Mouse (Mus musculus): ENCODE measurements around the gene H1foo.
A peak's percentile ranks its signal among the peaks of the same experiment; 100 is the strongest.

Gene H1foo

DNA sequence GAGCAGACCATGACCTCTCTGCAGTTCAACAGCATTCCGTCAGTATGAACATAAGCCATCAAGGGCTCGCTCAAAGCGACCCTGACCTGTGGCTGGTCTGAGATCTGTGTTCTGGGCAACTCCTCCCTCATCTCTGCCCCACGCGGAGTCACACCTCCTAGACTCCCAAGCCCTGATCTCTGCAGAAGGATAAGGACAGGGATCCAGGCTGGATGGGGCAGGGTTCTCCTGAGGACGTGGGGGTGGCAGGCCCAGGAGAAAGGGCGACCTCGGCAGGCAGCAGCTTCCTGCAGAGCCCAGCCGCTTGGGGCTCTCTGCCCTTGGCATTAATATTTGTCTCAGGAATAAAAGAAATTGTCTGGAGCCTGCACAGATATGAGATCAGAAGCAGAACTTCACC is 40.9 kb downstream of the H1foo start:
- DNase-seq (ENCODE audit: low read depth, low spot score), result no peak

DNA sequence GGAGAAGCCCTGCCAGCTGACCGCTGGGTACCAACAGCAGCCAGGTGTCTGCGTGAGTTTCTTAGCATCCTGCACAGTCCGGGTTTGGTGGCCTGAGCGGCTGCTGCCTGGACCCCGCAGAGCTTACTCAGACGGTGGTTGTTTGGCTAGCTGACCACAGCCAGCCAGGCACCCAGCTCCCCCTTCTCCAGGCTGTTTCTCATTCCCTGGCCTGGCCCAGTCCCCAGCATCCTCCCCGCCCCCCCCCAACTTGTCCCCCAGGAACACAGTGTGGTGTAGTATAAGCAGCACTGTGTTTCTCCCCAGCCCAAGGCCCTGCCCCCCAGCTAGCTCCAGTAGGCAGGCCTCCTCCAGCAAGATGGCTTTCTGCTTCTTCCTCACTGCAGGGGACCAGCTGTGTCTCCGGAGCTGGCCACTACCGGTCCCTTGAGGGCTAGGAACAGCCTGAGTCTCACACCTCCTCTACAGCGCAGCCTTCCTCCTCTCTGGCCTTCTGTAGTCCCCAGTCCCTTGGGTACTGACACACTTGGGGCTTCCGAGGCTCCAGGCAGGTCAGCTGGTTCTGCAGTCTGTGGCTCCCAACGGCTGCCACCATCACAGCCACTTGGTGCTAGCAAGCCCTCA is 41.8 kb downstream of the H1foo start:
- DNase-seq (ENCODE audit: low read depth, low spot score), result no peak

DNA sequence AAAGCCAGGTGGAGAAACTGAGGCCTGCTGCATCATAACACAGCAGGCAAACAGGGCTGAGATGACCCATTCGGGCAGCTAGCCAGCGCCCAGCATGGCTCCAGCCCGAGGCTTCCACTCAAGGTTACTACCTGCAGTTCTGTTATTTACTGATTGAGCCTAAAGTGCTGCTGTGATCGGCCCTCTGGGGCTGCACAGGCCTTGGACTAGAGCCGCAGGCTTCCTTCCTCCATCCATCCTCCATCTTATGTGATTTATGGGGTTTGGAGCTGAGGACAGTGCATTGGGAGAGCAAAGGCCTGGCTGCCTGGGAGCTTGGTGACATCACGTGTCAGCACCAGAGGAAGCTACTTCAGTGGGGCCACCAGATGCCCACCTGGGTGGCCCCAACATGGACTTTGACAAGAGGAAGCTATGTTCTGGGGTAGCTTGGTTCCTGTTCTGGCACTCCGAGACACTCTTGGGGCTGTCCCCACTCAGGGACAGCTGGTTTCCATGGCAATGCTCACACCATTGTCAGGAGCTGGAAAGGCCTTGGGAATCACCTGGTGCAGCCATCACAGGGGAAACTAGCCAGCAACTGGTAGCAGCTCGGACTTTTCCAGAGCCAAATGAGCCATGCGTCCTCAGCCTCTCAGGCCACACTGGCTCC is 42.5 kb downstream of the H1foo start:
- DNase-seq (ENCODE audit: low read depth, low spot score), result peak; percentile 73

DNA sequence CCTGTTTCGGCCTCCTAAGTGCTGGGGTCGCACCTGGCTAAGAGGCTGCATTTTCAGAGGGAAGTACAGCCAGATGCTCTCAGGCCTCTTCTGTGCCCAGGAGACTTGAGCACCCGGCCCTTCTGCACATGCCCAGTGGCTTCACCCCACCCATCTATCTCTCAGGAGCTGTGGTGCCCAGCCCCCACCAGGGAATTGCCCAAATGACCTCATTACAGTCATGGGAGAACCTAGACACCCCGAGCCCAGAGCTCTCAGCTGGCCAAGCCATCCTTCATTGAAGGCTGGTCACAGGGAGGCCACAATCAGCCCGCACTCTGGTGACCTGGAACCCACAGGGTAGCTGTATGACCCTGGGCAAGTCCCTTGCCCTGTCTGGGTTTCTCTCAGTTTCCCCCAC is 44.3 kb downstream of the H1foo start:
- no peak for DNase-seq (ENCODE audit: low read depth, low spot score)

DNA sequence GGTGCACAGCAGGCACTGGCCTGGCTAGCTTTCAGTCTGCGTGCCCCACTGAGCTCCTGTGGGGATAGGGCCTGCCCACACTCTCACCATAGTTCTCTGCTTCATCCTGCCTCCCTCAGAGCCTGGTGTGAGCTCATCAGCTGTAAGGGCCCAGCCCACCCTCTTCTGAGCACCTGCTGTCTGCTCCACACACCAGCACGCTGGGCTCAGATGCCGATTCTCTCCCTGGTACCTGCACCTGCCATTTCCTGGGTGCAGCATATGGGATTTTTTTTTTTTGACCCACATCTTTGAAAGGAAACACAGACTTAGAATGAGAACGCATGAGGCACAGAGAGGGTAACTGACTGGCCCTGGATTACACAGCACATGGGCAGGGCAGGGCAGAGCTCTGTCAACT is 44.9 kb downstream of the H1foo start:
- DNase-seq (ENCODE audit: low read depth, low spot score), result peak; percentile 88

DNA sequence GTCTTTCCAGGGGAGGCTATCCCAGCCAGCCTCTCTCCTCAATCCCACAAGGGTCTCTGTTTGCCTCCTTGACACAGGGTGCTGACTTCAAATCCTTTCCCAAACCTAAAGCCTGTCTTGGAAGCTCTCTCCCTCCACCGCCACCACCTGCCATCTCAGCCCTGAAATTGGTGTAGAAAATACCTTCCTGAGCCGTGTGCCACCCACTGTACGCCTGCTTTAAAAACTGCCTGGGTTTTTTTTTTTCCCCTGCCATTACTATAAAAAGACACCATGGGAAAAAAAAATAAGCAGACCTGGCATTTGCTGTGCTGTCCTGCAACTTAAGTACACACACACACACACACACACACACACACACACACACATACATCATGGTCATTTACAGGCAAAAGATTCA is 45.3 kb downstream of the H1foo start:
- peak; percentile 71 for DNase-seq (ENCODE audit: low read depth, low spot score)

DNA sequence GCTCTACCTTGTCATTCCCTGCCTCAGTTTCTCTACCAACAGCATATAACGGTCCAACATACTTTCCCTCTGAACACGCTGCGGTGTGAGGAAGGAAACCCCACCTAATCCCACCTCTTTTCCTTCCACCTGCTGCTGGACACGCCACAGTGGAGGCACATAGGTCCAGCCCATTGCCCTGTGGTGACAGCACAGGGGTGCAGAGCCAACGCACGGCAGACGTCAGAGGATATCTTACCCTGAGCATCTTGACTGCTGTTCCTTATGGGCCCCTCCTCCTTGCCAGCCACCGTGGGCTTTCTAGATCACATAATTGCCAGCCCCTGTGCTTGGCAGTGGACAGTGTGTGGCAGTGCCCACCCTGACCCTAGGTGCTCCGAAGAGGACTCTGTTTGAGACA is 45.7 kb downstream of the H1foo start:
- no peak for DNase-seq (ENCODE audit: low read depth, low spot score)

DNA sequence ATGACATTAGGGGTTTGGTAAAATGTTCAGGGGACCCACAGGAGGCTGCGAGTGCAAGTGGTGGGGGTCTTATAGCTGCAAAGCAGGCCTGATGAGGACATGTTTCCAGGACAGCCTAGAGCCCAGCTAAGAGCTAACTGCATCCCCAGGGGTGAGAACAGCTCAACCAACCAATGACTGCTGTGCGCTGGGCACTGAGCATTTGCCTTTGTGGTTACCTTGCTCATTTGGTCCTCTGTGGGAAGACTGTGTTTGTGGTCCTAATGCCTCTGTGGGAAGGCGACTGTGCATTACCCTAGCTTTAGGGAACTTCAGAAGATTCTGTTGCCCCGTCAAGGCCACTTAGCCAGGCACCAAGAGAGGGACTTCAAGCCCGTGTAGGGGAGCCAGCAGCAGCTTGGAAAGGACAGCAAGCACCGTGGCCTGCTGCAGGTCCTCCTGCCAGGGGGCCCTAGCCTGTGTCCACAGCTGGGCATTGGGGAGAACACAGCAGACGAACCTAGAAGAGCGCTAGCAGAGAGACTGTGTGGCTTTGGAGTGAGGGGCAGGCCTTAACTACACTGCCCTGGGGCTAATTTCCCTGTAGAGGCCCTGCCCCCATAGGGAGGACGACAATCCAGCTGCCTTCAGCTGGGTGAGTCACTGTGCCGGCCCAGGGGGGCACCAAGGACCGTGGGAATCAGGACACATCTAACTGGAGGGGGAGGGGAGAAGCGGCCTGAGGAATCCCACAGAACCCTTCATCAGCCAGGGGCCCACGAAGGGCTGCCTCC is 46.6 kb downstream of the H1foo start:
- DNase-seq (ENCODE audit: low read depth, low spot score), result no peak

DNA sequence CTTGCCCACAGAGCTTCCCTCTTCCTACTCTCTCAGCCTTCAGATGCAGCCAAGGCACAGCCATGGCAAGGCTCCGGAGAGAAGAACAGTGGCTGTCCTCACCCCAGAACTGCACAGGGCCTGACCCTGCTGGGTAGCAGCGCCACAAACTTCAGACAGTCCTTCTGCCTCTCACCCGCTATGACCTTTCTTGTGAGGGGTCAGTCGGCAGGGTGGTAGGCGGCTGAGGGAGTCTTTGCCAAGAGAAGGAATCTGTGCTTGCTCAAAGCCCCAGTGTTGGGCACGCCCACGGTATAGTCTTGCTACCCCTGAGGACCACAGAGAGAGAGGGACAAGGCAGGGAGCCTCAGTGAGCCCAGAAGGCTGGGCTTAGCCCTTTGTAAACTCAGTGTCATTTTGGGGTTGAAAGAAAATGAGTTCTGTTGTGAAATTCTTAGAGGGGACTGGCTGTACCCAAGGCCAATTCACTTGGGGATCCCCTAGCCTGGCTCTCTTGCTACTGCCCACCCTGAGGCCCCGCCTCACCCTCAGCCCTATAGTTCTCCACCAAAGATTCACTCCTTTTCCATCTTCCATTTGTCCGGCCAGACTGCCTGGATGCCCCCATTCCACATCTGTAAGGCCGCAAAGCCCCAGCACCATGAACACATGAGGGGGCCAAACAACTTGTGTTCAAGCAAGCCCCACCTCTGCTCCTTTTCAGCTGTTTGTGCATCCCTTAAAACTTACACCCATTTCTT is 47.3 kb downstream of the H1foo start:
- DNase-seq (ENCODE audit: low read depth, low spot score), result no peak

DNA sequence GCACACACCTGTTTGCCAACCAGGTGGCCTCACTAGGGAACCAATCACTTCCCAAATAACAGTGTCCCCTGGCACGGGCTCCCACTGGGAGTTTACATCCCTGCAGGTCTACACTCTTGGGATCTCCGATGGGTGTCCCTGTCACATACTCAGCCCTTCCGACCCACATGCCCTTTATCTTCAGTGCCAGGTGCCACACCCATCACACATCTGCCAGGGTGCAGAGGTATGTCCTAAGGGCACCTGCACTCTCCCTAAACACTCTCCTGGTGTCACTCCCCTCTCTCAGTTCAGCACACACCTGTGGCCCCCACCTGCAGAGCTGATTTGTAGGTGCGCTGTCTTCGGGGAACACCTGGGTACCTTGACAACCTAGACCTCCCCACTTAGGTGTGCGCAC is 48.2 kb downstream of the H1foo start:
- DNase-seq (ENCODE audit: low read depth, low spot score), result no peak

GRCm38 (mm10) chr6:115993463-115994145 is 48.9 kb downstream of the H1foo start:
- peak; percentile 69 for DNase-seq (ENCODE audit: low read depth, low spot score)

DNA sequence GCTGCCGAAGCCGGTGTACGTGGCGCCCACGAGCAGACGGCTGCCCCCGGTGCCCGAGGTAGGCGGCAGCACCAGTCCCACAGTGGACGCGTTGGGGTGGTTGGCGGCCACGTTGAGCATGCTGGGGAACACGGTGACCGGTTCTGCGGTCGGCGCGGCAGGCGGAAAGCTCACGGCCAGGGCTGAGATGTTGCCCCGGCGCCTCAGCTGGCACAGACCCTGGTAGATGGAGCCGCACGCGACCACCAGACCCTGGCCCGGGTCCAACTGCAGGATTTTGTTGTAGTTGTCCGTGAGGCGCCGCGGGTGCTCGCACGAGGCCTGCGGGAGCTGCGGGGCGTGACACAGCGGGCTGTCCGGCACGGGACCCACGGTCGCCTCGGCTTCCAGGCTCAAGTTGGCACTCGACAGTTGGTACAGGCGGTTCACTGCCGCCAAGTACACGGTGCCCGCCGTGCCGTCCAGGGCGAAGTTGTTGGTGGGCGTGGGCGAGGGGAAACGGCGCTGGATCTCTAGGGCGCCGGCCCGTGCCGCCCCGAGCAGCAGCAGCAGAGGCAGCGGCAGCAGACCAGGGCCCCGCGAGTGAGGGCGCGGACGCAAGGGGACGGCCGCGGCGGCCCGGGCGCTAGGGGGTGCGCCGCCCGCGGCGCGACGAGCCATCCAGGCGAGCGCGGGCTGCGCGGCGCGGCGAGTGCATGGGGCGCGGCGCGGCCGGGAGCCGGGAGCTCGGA is 49.6 kb downstream of the H1foo start:
- DNase-seq (ENCODE audit: low read depth, low spot score), result no peak

GRCm38 (mm10) chr6:115994877-115995520 is 50.3 kb downstream of the H1foo start, which contains the start of gene Plxnd1:
Plxnd1 (minus strand) TSS chr6:115995005.
- DNase-seq (ENCODE audit: low read depth, low spot score), result peak; percentile 86

- no peak for DNase-seq (ENCODE audit: low read depth, low spot score)
These were observed 50.8 kb downstream of the H1foo start for GRCm38 (mm10) chr6:115995531-115995941.

DNA sequence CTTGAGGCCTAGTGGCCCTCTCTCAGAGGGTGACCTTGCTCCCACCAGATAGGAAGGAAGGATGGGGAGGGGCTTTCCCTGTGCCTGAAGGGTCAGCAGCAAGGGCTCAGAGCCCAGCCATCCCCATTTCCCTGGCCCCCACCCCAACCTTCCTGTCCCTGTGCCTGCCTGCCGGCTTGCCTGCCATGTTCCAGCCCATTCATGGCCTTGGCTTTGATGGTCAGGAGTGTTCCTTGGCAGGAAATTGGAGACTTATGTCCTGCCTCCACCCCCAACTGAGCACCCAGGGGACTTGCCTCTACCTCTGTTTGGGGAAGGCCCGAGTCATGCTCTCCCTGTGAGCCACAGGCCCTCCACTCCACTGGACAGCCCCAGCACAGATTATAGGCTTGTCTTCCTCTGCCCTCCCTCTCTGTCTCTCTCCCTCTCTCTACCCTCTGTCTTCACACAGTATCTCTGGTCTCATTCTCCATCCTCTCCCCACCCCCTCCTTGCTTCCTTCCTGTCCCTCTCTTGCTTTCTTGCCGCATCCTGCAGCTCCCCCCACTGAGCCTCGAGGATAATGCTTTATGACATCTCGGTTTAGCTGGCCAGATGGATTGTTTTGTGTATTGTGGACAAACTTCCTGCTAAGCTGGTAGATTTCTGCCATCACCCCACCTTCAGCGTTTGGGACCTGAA is 51.6 kb downstream of the H1foo start:
- DNase-seq (ENCODE audit: low read depth, low spot score), result peak; percentile 79

- DNase-seq (ENCODE audit: low read depth, low spot score), result no peak
These were observed 53.1 kb downstream of the H1foo start for GRCm38 (mm10) chr6:115997726-115998311.

DNA sequence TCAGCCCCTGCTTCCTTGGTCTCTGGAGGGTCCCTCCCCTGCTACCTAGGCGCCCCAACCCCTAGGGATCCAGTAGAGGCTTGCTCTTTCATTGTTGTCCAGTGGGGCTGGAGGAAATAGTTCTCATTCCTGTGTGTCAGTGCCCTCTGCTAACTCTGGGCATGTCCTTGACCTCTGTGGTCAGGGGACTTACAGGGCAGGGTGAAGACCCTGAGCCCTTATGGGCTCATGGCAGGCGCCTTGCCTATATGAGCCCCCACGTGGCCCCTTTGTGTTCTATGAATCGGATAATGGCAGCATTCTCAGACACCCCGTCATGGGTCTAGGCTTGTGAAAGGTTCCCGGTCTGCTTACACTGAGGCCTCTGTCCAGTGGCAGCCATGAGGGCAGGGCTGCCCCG is 54.0 kb downstream of the H1foo start:
- DNase-seq (ENCODE audit: low read depth, low spot score), result no peak

- DNase-seq (ENCODE audit: low read depth, low spot score), result no peak
These were observed 54.5 kb downstream of the H1foo start for GRCm38 (mm10) chr6:115999227-115999626.
